8 mouse cellular contexts compared by ENCODE assay signal in genomic region chr13:3477997-3478728, GRCm38 (mm10). TPM values are rescaled to one million over a fixed set of nuclear protein-coding genes. Genes with fewer than 3 reads are reported as not detected.
DNase-seq lines count a peak whose midpoint lies in the region; ATAC-seq and TF ChIP-seq lines count a peak whose summit lies in the region.

No protein-coding gene starts in this region.

- TF ChIP-seq CTCF in ES-Bruce4 (IDR thresholded peaks at IDR 0.05; ENCODE audit: low read depth, low read length), result no peak
- no peak for TF ChIP-seq CTCF in lung, embryonic 14.5 days (IDR thresholded peaks at IDR 0.05; ENCODE audit: low read depth)

- H3K9ac ChIP-seq in ES-Bruce4 (ENCODE audit: low read depth, poor library complexity, severe bottlenecking), result peak overlapping the region; percentile 61
- H3K9ac ChIP-seq in forebrain, embryonic 12.5 days, result peak overlapping the region; percentile 65
- H3K9ac ChIP-seq in lung, embryonic 14.5 days, result peak overlapping the region; percentile 60

- H3K4me1 ChIP-seq in ES-Bruce4 (ENCODE audit: control insufficient read depth, insufficient read depth, low read length), result peaks cover 1% of the 10 kb centered on the region
- H3K4me1 ChIP-seq in forebrain, embryonic 12.5 days, result peaks cover 5% of the 10 kb centered on the region; the same call in 1 of the 2 replicates
- peaks cover 23% of the 10 kb centered on the region for H3K4me1 ChIP-seq in hindbrain, embryonic 10.5 days (replicated peaks)
- no peaks in the 10 kb centered on the region for H3K4me1 ChIP-seq in lung, embryonic 14.5 days (ENCODE audit: insufficient read depth)

- peak overlapping the region; percentile 89 for H3K4me3 ChIP-seq in ES-Bruce4 (ENCODE audit: low read depth, low read length)
- H3K4me3 ChIP-seq in forebrain, embryonic 12.5 days (replicated peaks), result peak overlapping the region; percentile 71
- peak overlapping the region; percentile 75 for H3K4me3 ChIP-seq in hindbrain, embryonic 10.5 days
- peak overlapping the region; percentile 61 for H3K4me3 ChIP-seq in lung, embryonic 14.5 days (ENCODE audit: low read depth, low read length)

- DNase-seq in c-Kit-positive CD71-positive TER-119-negative erythroid progenitor cells, embryonic 14.5 days (ENCODE audit: low read depth), result peak; percentile 38
- peak; percentile 85 for DNase-seq in hindbrain, embryonic 10.5 days (ENCODE audit: low spot score)
- peak; percentile 5 for DNase-seq in layer of hippocampus, adult 9-10 months (ENCODE audit: low spot score)
- DNase-seq in lung, embryonic 14.5 days, result peak; percentile 85
- peak; percentile 63 for DNase-seq in ovary, adult 18-20 months (ENCODE audit: low spot score)
- peak; percentile 61 for DNase-seq in thymus, postnatal 0 days (ENCODE audit: low spot score)

- peak; percentile 70; the same call in 1 of the 2 replicates for TF ChIP-seq EP300 in ES-Bruce4 (IDR thresholded peaks at IDR 0.05; ENCODE audit: insufficient read depth, low read depth, low read length)

- WGBS in forebrain, embryonic 12.5 days, result 4% methylated on average over 39 of the region's 45 CpGs
- under 1% methylated on average over 45 of the region's 45 CpGs for WGBS in hindbrain, embryonic 10.5 days
- WGBS in lung, embryonic 14.5 days, result under 1% methylated on average over 43 of the region's 45 CpGs

- peaks cover 22% of the 10 kb centered on the region for H3K36me3 ChIP-seq in ES-Bruce4 (ENCODE audit: control insufficient read depth, insufficient read depth, low read length, poor library complexity, severe bottlenecking)
- no peaks in the 10 kb centered on the region; the same call in 1 of the 2 replicates for H3K36me3 ChIP-seq in forebrain, embryonic 12.5 days (replicated peaks)
- peaks cover 34% of the 10 kb centered on the region for H3K36me3 ChIP-seq in hindbrain, embryonic 10.5 days
- no peaks in the 10 kb centered on the region for H3K36me3 ChIP-seq in lung, embryonic 14.5 days (ENCODE audit: insufficient read depth)

- H3K9me3 ChIP-seq in ES-Bruce4 (replicated peaks; ENCODE audit: control insufficient read depth, insufficient read depth, low read length, poor library complexity, severe bottlenecking), result peaks cover 29% of the 10 kb centered on the region
- H3K9me3 ChIP-seq in forebrain, embryonic 12.5 days, result no peaks in the 10 kb centered on the region
- H3K9me3 ChIP-seq in hindbrain, embryonic 10.5 days, result no peaks in the 10 kb centered on the region
- no peaks in the 10 kb centered on the region for H3K9me3 ChIP-seq in lung, embryonic 14.5 days (ENCODE audit: low read depth, low read length)

- ATAC-seq in forebrain, embryonic 12.5 days (ENCODE audit: low FRiP score), result peak; percentile 97
- peak; percentile 98 for ATAC-seq in lung, embryonic 14.5 days (ENCODE audit: insufficient read depth)

- H3K27me3 ChIP-seq in ES-Bruce4 (ENCODE audit: control insufficient read depth, insufficient read depth, low read length, poor library complexity, severe bottlenecking), result no peaks in the 10 kb centered on the region
- H3K27me3 ChIP-seq in forebrain, embryonic 12.5 days, result no peaks in the 10 kb centered on the region
- no peaks in the 10 kb centered on the region for H3K27me3 ChIP-seq in hindbrain, embryonic 10.5 days (ENCODE audit: insufficient read depth, poor library complexity, severe bottlenecking)
- H3K27me3 ChIP-seq in lung, embryonic 14.5 days (ENCODE audit: insufficient read depth, low read length), result no peaks in the 10 kb centered on the region

- peak; percentile 76 for TF ChIP-seq POLR2A in ES-Bruce4 (IDR thresholded peaks at IDR 0.05; ENCODE audit: insufficient read depth, low read length)

- H3K27ac ChIP-seq in ES-Bruce4 (ENCODE audit: insufficient read depth, low read length), result peak overlapping the region; percentile 60; the same call in 1 of the 2 replicates
- 0 out of 2 replicates have a peak overlapping the region, but pooled peaks have one; percentile 13 for H3K27ac ChIP-seq in forebrain, embryonic 12.5 days
- H3K27ac ChIP-seq in hindbrain, embryonic 10.5 days, result peak overlapping the region; percentile 91
- no peak overlapping the region for H3K27ac ChIP-seq in lung, embryonic 14.5 days (ENCODE audit: low read depth)

- H3K4me2 ChIP-seq in forebrain, embryonic 12.5 days, result peak overlapping the region; percentile 79
- H3K4me2 ChIP-seq in lung, embryonic 14.5 days, result peak overlapping the region; percentile 87

RNA-seq across cellular contexts. Expression of gene Gdi2, which starts 59.7 kb away (rescaled TPM):
- polyA plus RNA-seq in ES-Bruce4 (2011; ENCODE audit: insufficient read depth, insufficient read length, low read depth, missing spikeins), result 808 and 834 TPM in 2 replicates
- polyA plus RNA-seq in forebrain, embryonic 12.5 days (2016; fragmentation: Nextera tagmentation; extraction: Ambion mirVana), result 434 and 459 TPM in 2 replicates
- polyA plus RNA-seq in hindbrain, embryonic 10.5 days (2016; fragmentation: Nextera tagmentation; extraction: Ambion mirVana), result 423 and 447 TPM in 2 replicates
- polyA plus RNA-seq in lung, embryonic 14.5 days (2014; fragmentation: Nextera tagmentation; extraction: Ambion mirVana), result 478 and 493 TPM in 2 replicates
- 449 and 459 TPM in 2 replicates for polyA plus RNA-seq in thymus, postnatal 0 days (2015; fragmentation: Nextera tagmentation; extraction: Ambion mirVana)

Comparison
In these comparisons a context has a peak if more than half of its experiments do, and no peak if none do; other contexts are left out.
1. DNase-seq: peak in every context shown above with its lines; median percentile 85 in hindbrain, embryonic 10.5 days; 85 in lung, embryonic 14.5 days; 63 in ovary, adult 18-20 months; 61 in thymus, postnatal 0 days; 38 in c-Kit-positive CD71-positive TER-119-negative erythroid progenitor cells, embryonic 14.5 days; 5 in layer of hippocampus, adult 9-10 months.